Mouse (Mus musculus) adrenal gland, postnatal 4 days (tissue): ENCODE results near the gene Ankrd52. TPM values are rescaled to one million over a fixed set of nuclear protein-coding genes. Genes with fewer than 3 reads are reported as not detected.

Source experiments
- DNase-seq, 2 experiments: peaks; one replicate each; pipeline ENCODE4 v3.0.0; 2021 to 2022; ENCODE audit warnings: low spot score in 2 of 2, mixed read lengths in 2 of 2
- total RNA-seq, 2 experiments: library from RNA; stranded (reverse); gene quantifications; 2 replicates each; pipeline ENCODE4 v1.2.3; 2021

The Ankrd52 gene
- total RNA-seq, 2 experiments from 2014 or later = 71.5 to 75.1 TPM

DNA sequence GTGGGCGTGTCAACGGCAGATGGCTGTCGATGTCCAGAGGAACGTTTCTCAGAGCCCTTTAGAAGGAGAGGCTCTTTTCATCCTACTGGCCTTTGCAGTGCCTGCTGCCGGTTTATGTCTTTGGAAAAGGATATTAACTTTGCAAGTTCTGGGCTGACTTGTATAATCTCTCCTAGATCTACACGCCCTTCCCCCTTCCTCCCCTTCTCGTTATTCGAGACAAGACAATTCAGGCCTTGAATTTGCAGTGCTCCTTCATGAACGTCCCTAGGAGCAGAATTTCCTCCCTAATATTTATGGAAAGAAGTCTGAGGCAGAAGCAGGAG is 7.7 kb upstream of the Ankrd52 start:
- no peak for DNase-seq

DNA sequence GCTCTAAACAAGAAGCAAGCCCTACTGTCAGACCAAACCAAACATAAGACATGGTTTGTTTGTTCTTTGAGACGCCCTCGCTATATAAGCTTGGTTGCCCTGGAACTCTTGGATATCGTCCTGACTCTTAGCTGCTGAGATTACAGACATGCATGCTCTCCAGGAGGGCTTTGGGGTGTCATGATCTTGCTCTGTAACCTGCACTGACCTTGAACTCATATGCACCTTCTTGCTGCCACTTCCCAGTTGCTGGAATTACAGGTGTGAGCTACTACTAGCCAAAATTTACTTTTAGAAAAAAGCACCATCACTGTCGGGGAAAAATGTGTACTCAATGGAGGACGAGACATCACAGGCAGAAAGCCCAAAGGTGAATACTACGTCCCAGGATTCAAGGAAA is 7.3 kb upstream of the Ankrd52 start:
- no peak for DNase-seq

- DNase-seq = no peak
Measured at GRCm38 (mm10) chr10:128370021-128370420, 6.9 kb upstream of the Ankrd52 start.

DNA sequence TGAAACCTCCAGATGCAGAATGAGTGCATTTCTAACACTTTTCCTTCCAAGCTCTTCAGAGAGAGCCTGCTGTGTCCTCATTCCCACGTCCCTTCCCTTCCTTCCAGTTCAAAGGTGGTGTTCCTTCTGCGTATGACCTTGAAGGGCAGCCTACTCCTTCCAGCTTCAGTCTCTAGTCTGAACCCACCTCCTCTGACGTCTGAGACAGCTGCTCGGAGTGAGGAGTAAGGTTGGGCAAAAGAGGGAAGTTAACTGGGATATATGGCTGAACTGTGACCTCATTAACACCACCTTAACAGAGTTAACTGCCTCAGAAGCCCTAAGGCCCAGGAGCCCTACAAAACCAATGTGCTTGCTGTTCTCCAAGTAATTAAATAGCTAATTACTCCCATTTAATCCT is 6.3 kb upstream of the Ankrd52 start:
- no peak for DNase-seq

- no peak for DNase-seq
Measured at GRCm38 (mm10) chr10:128372142-128372541, 4.8 kb upstream of the Ankrd52 start.

- no peak for DNase-seq
Measured at GRCm38 (mm10) chr10:128372989-128373748, 3.7 kb upstream of the Ankrd52 start.

DNA sequence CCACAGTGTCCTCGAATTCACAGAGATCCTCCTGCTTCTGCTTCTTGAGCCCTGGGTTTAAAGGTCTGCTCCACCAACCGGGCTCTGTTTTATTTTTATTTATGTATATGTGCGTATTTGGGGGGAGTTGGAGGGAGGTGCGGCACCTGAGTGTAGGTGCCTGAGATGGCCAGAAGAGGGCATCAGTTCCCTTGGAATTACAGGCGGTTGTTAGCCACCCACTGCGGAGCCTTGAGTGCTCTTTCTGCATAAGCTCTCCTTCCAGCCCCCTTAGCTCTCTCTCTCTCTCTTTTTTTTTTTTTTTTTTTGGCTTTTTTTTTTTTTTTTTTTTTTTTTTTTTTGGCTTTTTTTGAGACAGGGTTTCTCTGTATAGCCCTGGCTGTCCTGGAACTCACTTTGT is 2.5 kb upstream of the Ankrd52 start:
- DNase-seq = no peak

DNA sequence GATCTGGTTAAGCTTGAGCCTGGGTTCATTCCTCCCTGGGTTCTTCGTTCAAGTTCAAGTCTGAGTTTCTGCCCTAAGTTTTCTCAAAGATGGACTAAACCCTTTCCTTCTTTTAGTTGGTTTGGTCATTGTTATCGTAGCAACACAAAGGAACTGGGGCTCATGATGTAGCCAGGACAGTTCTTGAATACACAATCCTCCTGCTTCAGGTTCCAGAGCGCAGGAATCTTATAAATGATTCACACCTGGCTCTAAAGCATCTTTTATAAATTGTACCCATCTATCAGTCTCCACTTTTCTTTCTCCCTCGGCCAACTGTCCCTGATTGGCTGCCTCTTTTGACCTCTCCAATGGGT is 838 bp upstream of the Ankrd52 start:
- DNase-seq = no peak

- DNase-seq = peak in 1 of 2 experiments; percentile 39
Measured at GRCm38 (mm10) chr10:128377222-128377939, 466 bp downstream of the Ankrd52 start.

GRCm38 (mm10) chr10:128377940-128378448 is 1.1 kb downstream of the Ankrd52 start:
- DNase-seq = no peak

DNA sequence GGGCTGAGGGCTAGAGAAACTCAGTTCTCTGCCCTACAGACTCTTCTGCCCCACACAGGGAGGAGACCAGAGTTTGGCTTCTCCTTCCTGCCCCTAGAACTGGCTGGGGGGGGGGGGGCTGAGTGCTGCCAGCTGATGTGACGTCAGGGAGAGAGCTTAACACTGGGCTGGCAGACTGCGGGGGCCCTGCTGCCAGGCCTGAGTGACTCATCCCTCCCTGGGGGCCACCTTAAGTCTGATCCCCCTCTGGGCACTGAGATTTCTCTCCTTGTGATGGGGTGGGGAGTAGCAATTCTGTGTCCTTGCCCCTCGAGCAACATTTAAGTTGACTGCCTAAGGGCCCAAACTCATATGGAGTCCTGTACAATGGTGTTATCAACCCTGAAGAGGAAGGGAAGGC is 1.5 kb downstream of the Ankrd52 start:
- no peak for DNase-seq

- DNase-seq = no peak
Measured at GRCm38 (mm10) chr10:128379260-128379659, 2.3 kb downstream of the Ankrd52 start.

DNA sequence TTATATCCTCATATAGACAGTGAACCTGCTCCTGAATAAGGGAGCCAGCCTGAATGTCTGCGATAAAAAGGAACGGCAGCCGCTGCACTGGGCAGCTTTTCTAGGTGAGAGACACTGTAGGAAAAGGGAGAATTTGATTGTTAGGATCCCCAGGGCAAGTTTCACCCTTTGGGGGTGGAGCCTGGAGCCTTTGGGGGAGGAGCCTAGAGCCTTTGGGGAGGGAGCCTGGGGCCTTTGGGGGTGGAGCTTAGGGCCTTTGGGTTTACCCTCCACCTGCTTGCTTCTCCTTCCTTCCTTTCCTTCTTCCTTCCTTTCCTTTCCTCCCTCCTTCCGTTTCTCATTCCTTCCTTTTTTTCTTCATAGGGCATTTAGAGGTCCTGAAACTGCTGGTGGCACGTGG is 3.6 kb downstream of the Ankrd52 start:
- DNase-seq = no peak

DNA sequence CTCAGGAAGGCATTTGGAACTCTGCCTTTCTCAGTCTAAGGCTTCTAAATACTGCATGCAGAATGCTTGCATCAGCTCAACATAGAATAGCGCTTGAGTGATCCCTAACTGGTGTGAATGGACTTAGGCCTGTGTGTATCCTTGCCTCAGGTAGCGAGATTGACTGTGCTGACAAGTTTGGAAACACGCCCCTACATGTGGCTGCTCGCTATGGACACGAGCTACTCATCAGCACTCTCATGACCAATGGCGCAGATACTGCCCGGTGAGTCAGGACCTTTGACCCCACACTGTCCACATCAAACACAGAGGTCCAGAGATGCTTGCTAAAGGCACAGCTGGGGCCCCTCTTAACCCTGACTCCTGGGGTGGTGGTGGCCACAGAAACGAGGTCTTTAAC is 5.6 kb downstream of the Ankrd52 start:
- DNase-seq = no peak

- DNase-seq = no peak
Measured at GRCm38 (mm10) chr10:128385902-128386301, 9.0 kb downstream of the Ankrd52 start.

DNA sequence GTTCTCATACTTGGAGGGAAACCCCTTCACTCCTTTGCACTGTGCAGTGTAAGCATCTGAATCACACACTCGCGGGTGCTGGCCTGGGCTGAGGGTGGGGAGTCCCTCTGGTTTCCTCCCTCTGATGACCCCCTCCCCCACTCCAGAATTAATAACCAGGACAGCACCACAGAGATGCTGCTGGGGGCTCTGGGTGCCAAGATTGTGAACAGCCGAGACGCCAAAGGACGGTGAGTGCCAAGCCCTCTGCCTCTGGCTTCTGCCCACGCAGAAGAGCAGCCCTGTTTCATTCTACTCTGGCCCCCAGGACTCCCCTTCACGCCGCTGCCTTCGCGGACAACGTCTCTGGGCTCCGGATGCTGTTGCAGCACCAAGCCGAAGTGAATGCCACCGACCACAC is 12.0 kb downstream of the Ankrd52 start:
- DNase-seq = no peak

GRCm38 (mm10) chr10:128389570-128389969 is 12.7 kb downstream of the Ankrd52 start:
- no peak for DNase-seq

DNA sequence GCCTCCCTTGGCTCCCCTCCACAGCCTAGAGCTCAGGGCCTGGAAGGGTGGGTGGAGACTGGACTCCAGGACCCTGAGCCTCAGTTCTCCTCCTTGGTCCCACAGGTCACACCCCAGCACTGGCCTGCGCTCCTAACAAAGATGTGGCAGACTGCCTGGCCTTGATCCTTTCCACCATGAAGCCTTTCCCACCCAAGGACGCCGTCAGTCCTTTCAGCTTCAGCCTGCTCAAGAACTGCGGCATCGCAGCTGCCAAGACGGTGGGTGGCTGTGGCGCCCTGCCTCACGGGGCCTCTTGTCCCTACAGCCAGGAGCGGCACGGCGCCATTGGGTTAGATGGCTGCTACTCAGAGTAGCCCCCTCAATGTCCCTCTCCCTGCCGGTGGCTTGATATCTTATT is 13.5 kb downstream of the Ankrd52 start:
- DNase-seq = no peak

DNA sequence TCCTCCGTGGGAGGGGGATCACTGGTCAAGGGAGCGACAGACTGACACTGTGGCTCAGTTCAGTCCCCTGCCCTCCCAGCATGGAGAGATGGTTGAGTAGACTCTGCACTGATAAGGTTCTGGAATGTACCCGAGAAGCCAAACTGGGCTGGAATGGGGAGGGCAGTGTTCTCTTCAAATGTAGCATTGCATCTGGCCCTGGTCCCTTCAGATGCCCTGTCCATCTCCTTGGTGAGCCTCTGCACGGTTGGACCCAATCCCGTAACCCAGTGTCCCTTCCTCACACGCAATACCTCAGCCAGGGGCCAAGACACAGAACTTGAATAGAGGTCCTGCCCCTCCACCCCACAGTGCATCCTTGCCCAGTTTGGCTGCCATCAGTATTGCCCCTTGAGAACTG is 14.9 kb downstream of the Ankrd52 start:
- no peak for DNase-seq

- no peak for DNase-seq
Measured at GRCm38 (mm10) chr10:128396017-128396673, 19.2 kb downstream of the Ankrd52 start.

DNA sequence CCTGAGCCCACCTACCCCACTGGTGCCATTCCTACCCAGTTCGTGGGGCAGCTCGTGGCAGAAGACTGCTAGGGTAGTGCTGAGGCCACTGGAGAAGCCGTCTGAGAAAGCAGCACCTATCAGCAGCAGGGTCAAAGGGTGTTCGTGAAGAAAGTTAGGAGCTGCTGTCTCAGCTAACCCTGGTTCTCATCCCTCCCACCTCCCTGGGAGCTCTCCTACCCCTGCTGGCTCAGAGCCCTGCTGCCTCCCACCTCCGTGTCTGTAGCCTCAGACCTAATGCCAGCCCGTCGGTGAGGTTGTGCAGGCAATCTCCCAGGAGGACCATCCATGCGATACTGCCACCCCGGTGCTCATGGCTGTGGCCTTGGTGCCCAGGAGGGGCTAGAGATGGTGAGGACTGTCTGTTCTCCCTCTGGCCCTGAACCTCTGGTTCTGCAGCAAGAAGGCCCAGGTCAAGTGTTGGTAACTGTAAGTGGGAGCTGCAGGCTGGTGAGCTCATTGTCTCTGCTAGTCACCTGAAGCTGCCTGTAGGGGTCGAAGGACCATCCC is 19.9 kb downstream of the Ankrd52 start:
- DNase-seq = no peak

GRCm38 (mm10) chr10:128397466-128397865 is 20.6 kb downstream of the Ankrd52 start:
- DNase-seq = no peak
